Mouse (Mus musculus): Measurements from ENCODE around the gene Olfr446.

- no peak for TF ChIP-seq CTCF (conservative IDR thresholded peaks at IDR 0.05; ENCODE audit: low read length)
- TF ChIP-seq NANOG (IDR thresholded peaks at IDR 0.05; ENCODE audit: borderline replicate concordance, low read length), result no peak
These were observed 12.6 kb upstream of the Olfr446 start, which contains the start of gene Olfr447 for GRCm38 (mm10) chr6:42908578-42908977.
